Comparison of ENCODE assay signal across 9 mouse cellular contexts in genomic region chr9:60244943-60245342, GRCm38 (mm10).
A peak's percentile ranks its signal among the peaks of the same experiment; 100 is the strongest.
DNase-seq lines count a peak whose midpoint lies in the region; TF ChIP-seq lines count a peak whose summit lies in the region.
"Had no signal": no experiment of that assay in that cellular context is flagged by ENCODE, and none has a peak within 500 bp of the region (broad histone marks: within the 10 kb centered on the region; RNA-seq: fewer than 3 reads in every experiment).

No protein-coding gene starts in this region.

- peak; percentile 61 for TF ChIP-seq CTCF in lung, adult 2 months (IDR thresholded peaks at IDR 0.05; ENCODE audit: insufficient read depth, low read length)

- no peaks in the 10 kb centered on the region for H3K4me1 ChIP-seq in lung, adult 2 months (ENCODE audit: control insufficient read depth, insufficient read depth, low read length)
- H3K4me1 ChIP-seq: heart, embryonic 13.5 days had no signal

- H3K4me3 ChIP-seq in lung, adult 2 months (replicated peaks; ENCODE audit: extremely low read depth, low read depth, low read length) = no peak overlapping the region
- H3K4me3 ChIP-seq: heart, embryonic 13.5 days had no signal

- peak; percentile 27 for DNase-seq in CD4-positive helper T cell, adult 2 months (ENCODE audit: low read depth, low spot score)
- DNase-seq in adipocyte (ENCODE audit: low spot score) = peak; percentile 81
- peak; percentile 88 for DNase-seq in embryo, embryonic 10 days (ENCODE audit: low spot score)
- DNase-seq in heart, adult 9 months (ENCODE audit: low spot score in 2 of 2) = peak; percentile 12 to 66
- DNase-seq in large intestine, adult 2 months (ENCODE audit: low read depth, low spot score) = peak; percentile 82
- DNase-seq in lung, adult 2 months = peak; percentile 59
- peak; percentile 68 for DNase-seq in retina, postnatal 7 days (ENCODE audit: low read depth, low spot score)
- peak; percentile 57 to 73 for DNase-seq in urinary bladder, postnatal 36 days (ENCODE audit: low spot score in 2 of 2)

- TF ChIP-seq POLR2A in lung, adult 2 months (IDR thresholded peaks at IDR 0.05; ENCODE audit: borderline replicate concordance, extremely low read depth, low read depth, low read length) = no peak

- 6% methylated on average over 5 of the region's 5 CpGs for WGBS in large intestine, adult 2 months
- WGBS in lung, adult 2 months = 4% methylated on average over 5 of the region's 5 CpGs

Comparison
In these comparisons a context has a peak if more than half of its experiments do, and no peak if none do; other contexts are left out.
1. DNase-seq: peak in every context shown above with its lines; median percentile 88 in embryo, embryonic 10 days; 82 in large intestine, adult 2 months; 81 in adipocyte; 68 in retina, postnatal 7 days; 65 in urinary bladder, postnatal 36 days; 59 in lung, adult 2 months; 39 in heart, adult 9 months; 27 in CD4-positive helper T cell, adult 2 months.